Mouse (Mus musculus): ENCODE results near the gene Usp31. TPM values are rescaled to one million over a fixed set of nuclear protein-coding genes. Genes with fewer than 3 reads are reported as not detected.
A peak's percentile ranks its signal among the peaks of the same experiment; 100 is the strongest.

Usp31 gene
- polyA plus RNA-seq, 1 experiment from 2014 or later: 4.1 TPM

GRCm38 (mm10) chr7:121706411-121707072 lies 511 bp downstream of the Usp31 start:
- Histone ChIP-seq H3K9ac (ENCODE audit: low read depth, low read length) (peak overlapping the region; percentile 80), H3K4me2 (ENCODE audit: low read depth, low read length) (peak overlapping the region; percentile 96), H3K27me3 (replicated peaks; ENCODE audit: control insufficient read depth, insufficient read depth, low read length) (no peaks in the 10 kb centered on the region), H3K4me3 (ENCODE audit: low read depth, low read length) (peak overlapping the region; percentile 79), H3K4me1 (ENCODE audit: control insufficient read depth, insufficient read depth, low read length) (peaks cover 17% of the 10 kb centered on the region), H3K27ac (replicated peaks; ENCODE audit: low read depth, low read length) (peak overlapping the region; percentile 74), H3K36me3 (ENCODE audit: control insufficient read depth, insufficient read depth, low read length) (no peaks in the 10 kb centered on the region), H3K9me3 (ENCODE audit: control insufficient read depth, low read length) (no peaks in the 10 kb centered on the region)
- ATAC-seq (ENCODE audit: low read depth) (peak; percentile 9), DNase-seq (ENCODE audit: low spot score) (peak; percentile 25)
- under 1% methylated on average over 42 of the region's 77 CpGs for WGBS

- WGBS: 83% methylated on average over 2 of the region's 2 CpGs
- Histone ChIP-seq H3K4me3 (ENCODE audit: low read depth, low read length) (no peak overlapping the region; the same call in 1 of the 2 replicates), H3K4me2 (ENCODE audit: low read depth, low read length) (peak overlapping the region; percentile 96), H3K4me1 (ENCODE audit: control insufficient read depth, insufficient read depth, low read length) (peaks cover 17% of the 10 kb centered on the region), H3K27me3 (replicated peaks; ENCODE audit: control insufficient read depth, insufficient read depth, low read length) (no peaks in the 10 kb centered on the region), H3K27ac (replicated peaks; ENCODE audit: low read depth, low read length) (no peak overlapping the region), H3K9me3 (ENCODE audit: control insufficient read depth, low read length) (no peaks in the 10 kb centered on the region), H3K36me3 (ENCODE audit: control insufficient read depth, insufficient read depth, low read length) (no peaks in the 10 kb centered on the region), H3K9ac (ENCODE audit: low read depth, low read length) (no peak overlapping the region)
- ATAC-seq (ENCODE audit: low read depth) (no peak), DNase-seq (ENCODE audit: low spot score) (peak; percentile 50)
Observed at GRCm38 (mm10) chr7:121705051-121705450, 2.0 kb downstream of the Usp31 start.

- Histone ChIP-seq H3K4me1 (ENCODE audit: control insufficient read depth, insufficient read depth, low read length) (peaks cover 19% of the 10 kb centered on the region), H3K9me3 (ENCODE audit: control insufficient read depth, low read length) (no peaks in the 10 kb centered on the region), H3K27ac (replicated peaks; ENCODE audit: low read depth, low read length) (no peak overlapping the region), H3K9ac (ENCODE audit: low read depth, low read length) (no peak overlapping the region), H3K4me3 (ENCODE audit: low read depth, low read length) (no peak overlapping the region), H3K36me3 (ENCODE audit: control insufficient read depth, insufficient read depth, low read length) (no peaks in the 10 kb centered on the region), H3K4me2 (ENCODE audit: low read depth, low read length) (no peak overlapping the region), H3K27me3 (replicated peaks; ENCODE audit: control insufficient read depth, insufficient read depth, low read length) (no peaks in the 10 kb centered on the region)
- whole genome bisulfite sequencing: 65% methylated on average over 6 of the region's 6 CpGs
- ATAC-seq (ENCODE audit: low read depth) (no peak), DNase-seq (ENCODE audit: low spot score) (no peak)
Observed at GRCm38 (mm10) chr7:121701983-121702382, 5.1 kb downstream of the Usp31 start.

- H3K9ac ChIP-seq (ENCODE audit: low read depth, low read length): no peak overlapping the region
- no peak overlapping the region for H3K27ac ChIP-seq (replicated peaks; ENCODE audit: low read depth, low read length)
- DNase-seq (ENCODE audit: low spot score) (no peak), ATAC-seq (ENCODE audit: low read depth) (no peak)
- 86% methylated on average over 3 of the region's 3 CpGs for WGBS
- H3K27me3 ChIP-seq (replicated peaks; ENCODE audit: control insufficient read depth, insufficient read depth, low read length): no peaks in the 10 kb centered on the region
- peaks cover 15% of the 10 kb centered on the region for H3K4me1 ChIP-seq (ENCODE audit: control insufficient read depth, insufficient read depth, low read length)
- H3K4me2 ChIP-seq (ENCODE audit: low read depth, low read length): no peak overlapping the region
- H3K4me3 ChIP-seq (ENCODE audit: low read depth, low read length): no peak overlapping the region
- no peaks in the 10 kb centered on the region for H3K36me3 ChIP-seq (ENCODE audit: control insufficient read depth, insufficient read depth, low read length)
- H3K9me3 ChIP-seq (ENCODE audit: control insufficient read depth, low read length): no peaks in the 10 kb centered on the region
Observed at GRCm38 (mm10) chr7:121700480-121700879, 6.6 kb downstream of the Usp31 start.

- Histone ChIP-seq H3K4me2 (ENCODE audit: low read depth, low read length) (no peak overlapping the region), H3K27ac (replicated peaks; ENCODE audit: low read depth, low read length) (no peak overlapping the region), H3K36me3 (ENCODE audit: control insufficient read depth, insufficient read depth, low read length) (no peaks in the 10 kb centered on the region), H3K27me3 (replicated peaks; ENCODE audit: control insufficient read depth, insufficient read depth, low read length) (no peaks in the 10 kb centered on the region), H3K4me3 (ENCODE audit: low read depth, low read length) (no peak overlapping the region), H3K9ac (ENCODE audit: low read depth, low read length) (no peak overlapping the region), H3K4me1 (ENCODE audit: control insufficient read depth, insufficient read depth, low read length) (0 out of 2 replicates have a peak, but pooled peaks cover 5% of the 10 kb centered on the region), H3K9me3 (ENCODE audit: control insufficient read depth, low read length) (no peaks in the 10 kb centered on the region)
- DNase-seq (ENCODE audit: low spot score) (no peak), ATAC-seq (ENCODE audit: low read depth) (no peak)
Observed at GRCm38 (mm10) chr7:121699218-121699617, 7.8 kb downstream of the Usp31 start.

- Histone ChIP-seq H3K27me3 (replicated peaks; ENCODE audit: control insufficient read depth, insufficient read depth, low read length) (no peaks in the 10 kb centered on the region), H3K36me3 (ENCODE audit: control insufficient read depth, insufficient read depth, low read length) (no peaks in the 10 kb centered on the region), H3K9me3 (ENCODE audit: control insufficient read depth, low read length) (no peaks in the 10 kb centered on the region), H3K9ac (ENCODE audit: low read depth, low read length) (no peak overlapping the region), H3K27ac (replicated peaks; ENCODE audit: low read depth, low read length) (peak overlapping the region; percentile 21; the same call in 1 of the 2 replicates), H3K4me3 (ENCODE audit: low read depth, low read length) (no peak overlapping the region), H3K4me1 (ENCODE audit: control insufficient read depth, insufficient read depth, low read length) (0 out of 2 replicates have a peak, but pooled peaks cover 5% of the 10 kb centered on the region), H3K4me2 (ENCODE audit: low read depth, low read length) (no peak overlapping the region)
- ATAC-seq (ENCODE audit: low read depth) (no peak), DNase-seq (ENCODE audit: low spot score) (no peak)
- WGBS: 36% methylated on average over 1 of the region's 1 CpGs
Observed at GRCm38 (mm10) chr7:121697574-121697973, 9.5 kb downstream of the Usp31 start.

- H3K27me3 ChIP-seq (replicated peaks; ENCODE audit: control insufficient read depth, insufficient read depth, low read length): no peaks in the 10 kb centered on the region
- H3K27ac ChIP-seq (replicated peaks; ENCODE audit: low read depth, low read length): no peak overlapping the region
- H3K9ac ChIP-seq (ENCODE audit: low read depth, low read length): no peak overlapping the region
- H3K36me3 ChIP-seq (ENCODE audit: control insufficient read depth, insufficient read depth, low read length): no peaks in the 10 kb centered on the region
- no peak overlapping the region for H3K4me2 ChIP-seq (ENCODE audit: low read depth, low read length)
- no peaks in the 10 kb centered on the region for H3K9me3 ChIP-seq (ENCODE audit: control insufficient read depth, low read length)
- 0 out of 2 replicates have a peak, but pooled peaks cover 5% of the 10 kb centered on the region for H3K4me1 ChIP-seq (ENCODE audit: control insufficient read depth, insufficient read depth, low read length)
- no peak overlapping the region for H3K4me3 ChIP-seq (ENCODE audit: low read depth, low read length)
- ATAC-seq (ENCODE audit: low read depth) (no peak), DNase-seq (ENCODE audit: low spot score) (no peak)
Observed at GRCm38 (mm10) chr7:121697170-121697569, 9.9 kb downstream of the Usp31 start.

GRCm38 (mm10) chr7:121691803-121692202 lies 15.2 kb downstream of the Usp31 start:
- Histone ChIP-seq H3K27me3 (replicated peaks; ENCODE audit: control insufficient read depth, insufficient read depth, low read length) (no peaks in the 10 kb centered on the region), H3K36me3 (ENCODE audit: control insufficient read depth, insufficient read depth, low read length) (no peaks in the 10 kb centered on the region), H3K4me3 (ENCODE audit: low read depth, low read length) (no peak overlapping the region), H3K9ac (ENCODE audit: low read depth, low read length) (no peak overlapping the region), H3K9me3 (ENCODE audit: control insufficient read depth, low read length) (no peaks in the 10 kb centered on the region), H3K4me1 (ENCODE audit: control insufficient read depth, insufficient read depth, low read length) (0 out of 2 replicates have a peak, but pooled peaks cover 2% of the 10 kb centered on the region), H3K4me2 (ENCODE audit: low read depth, low read length) (no peak overlapping the region), H3K27ac (replicated peaks; ENCODE audit: low read depth, low read length) (no peak overlapping the region)
- DNase-seq (ENCODE audit: low spot score): no peak
- no peak for ATAC-seq (ENCODE audit: low read depth)
- WGBS: 57% methylated on average over 2 of the region's 2 CpGs

GRCm38 (mm10) chr7:121689338-121689737 lies 17.7 kb downstream of the Usp31 start:
- Histone ChIP-seq H3K4me3 (ENCODE audit: low read depth, low read length) (no peak overlapping the region), H3K4me2 (ENCODE audit: low read depth, low read length) (no peak overlapping the region), H3K4me1 (ENCODE audit: control insufficient read depth, insufficient read depth, low read length) (no peaks in the 10 kb centered on the region), H3K36me3 (ENCODE audit: control insufficient read depth, insufficient read depth, low read length) (no peaks in the 10 kb centered on the region), H3K27me3 (replicated peaks; ENCODE audit: control insufficient read depth, insufficient read depth, low read length) (no peaks in the 10 kb centered on the region), H3K9ac (ENCODE audit: low read depth, low read length) (no peak overlapping the region), H3K9me3 (ENCODE audit: control insufficient read depth, low read length) (no peaks in the 10 kb centered on the region), H3K27ac (replicated peaks; ENCODE audit: low read depth, low read length) (no peak overlapping the region)
- ATAC-seq (ENCODE audit: low read depth) (no peak), DNase-seq (ENCODE audit: low spot score) (no peak)

Measured in embryonic facial prominence, embryonic 14.5 days (tissue).